Mouse (Mus musculus): ENCODE data around the gene Dgkz.

GRCm38 (mm10) chr2:91966367-91966766, 9.3 kb downstream of the Dgkz start:
- TF ChIP-seq CTCF (IDR thresholded peaks at IDR 0.05; ENCODE audit: extremely low read depth, insufficient read length, insufficient replicate concordance, low read depth, low read length), result no peak
- no peak for TF ChIP-seq POLR2A (IDR thresholded peaks at IDR 0.05; ENCODE audit: low read depth, low read length)

Data from small intestine, adult 2 months (tissue).